Mouse (Mus musculus) heart, adult 2 months (tissue): ENCODE measurements at regions not wholly inside any gene's neighbourhood (a gene's known extent, or its start where the extent isn't known, plus 50 kb on each side); places are given as distances from the start of the nearest gene placed in this dataset.

Source experiments
- CTCF ChIP-seq: fragments of 200-600 bp; IDR thresholded peaks from 2 replicates; pipeline ENCODE4 v1.8.1; 2022; ENCODE audit warnings: antibody characterized with exemption, mild to moderate bottlenecking, moderate library complexity
- EP300 ChIP-seq: fragments of 200-500 bp; IDR thresholded peaks from 2 replicates; pipeline ENCODE4 v1.6.1; 2011; ENCODE audit warnings: low read depth, low read length, control low read depth; ENCODE audit not compliant: insufficient read depth
- POLR2A ChIP-seq: fragments of 200-500 bp; IDR thresholded peaks from 2 replicates; pipeline ENCODE4 v1.6.1; 2011; ENCODE audit warnings: mild to moderate bottlenecking, low read depth, low read length, control low read depth; ENCODE audit not compliant: insufficient read depth

DNA sequence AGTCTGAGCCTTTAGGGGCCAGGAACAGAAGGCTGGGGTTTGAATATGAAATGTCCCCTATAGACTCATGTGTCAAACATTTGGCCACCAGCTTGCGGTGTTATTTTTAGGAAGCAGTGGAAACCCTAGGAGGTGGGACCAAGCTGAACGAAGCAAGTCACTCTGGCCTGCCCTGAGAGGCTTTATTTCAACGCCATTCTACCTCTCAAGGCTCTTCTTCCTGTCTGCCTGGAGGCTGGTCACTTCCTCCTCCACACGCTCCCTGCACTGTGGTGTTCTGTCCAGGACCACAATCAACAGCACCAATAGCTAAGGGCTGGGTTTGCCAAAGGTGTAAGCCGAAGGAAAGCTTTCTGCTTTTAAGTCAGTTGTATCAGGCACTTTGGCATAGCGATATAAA, 105.2 kb upstream of the Efna5 start:
- TF ChIP-seq CTCF (no peak), POLR2A (no peak), EP300 (no peak)
